Mouse (Mus musculus): ENCODE measurements around the gene D630045J12Rik. TPM values are rescaled to one million over a fixed set of nuclear protein-coding genes. Genes with fewer than 3 reads are reported as not detected.
A peak's percentile ranks its signal among the peaks of the same experiment; 100 is the strongest.

D630045J12Rik gene
- polyA plus RNA-seq (2016; fragmentation: Nextera tagmentation; extraction: Ambion mirVana) = 8.7 and 9.7 TPM in 2 replicates

DNA sequence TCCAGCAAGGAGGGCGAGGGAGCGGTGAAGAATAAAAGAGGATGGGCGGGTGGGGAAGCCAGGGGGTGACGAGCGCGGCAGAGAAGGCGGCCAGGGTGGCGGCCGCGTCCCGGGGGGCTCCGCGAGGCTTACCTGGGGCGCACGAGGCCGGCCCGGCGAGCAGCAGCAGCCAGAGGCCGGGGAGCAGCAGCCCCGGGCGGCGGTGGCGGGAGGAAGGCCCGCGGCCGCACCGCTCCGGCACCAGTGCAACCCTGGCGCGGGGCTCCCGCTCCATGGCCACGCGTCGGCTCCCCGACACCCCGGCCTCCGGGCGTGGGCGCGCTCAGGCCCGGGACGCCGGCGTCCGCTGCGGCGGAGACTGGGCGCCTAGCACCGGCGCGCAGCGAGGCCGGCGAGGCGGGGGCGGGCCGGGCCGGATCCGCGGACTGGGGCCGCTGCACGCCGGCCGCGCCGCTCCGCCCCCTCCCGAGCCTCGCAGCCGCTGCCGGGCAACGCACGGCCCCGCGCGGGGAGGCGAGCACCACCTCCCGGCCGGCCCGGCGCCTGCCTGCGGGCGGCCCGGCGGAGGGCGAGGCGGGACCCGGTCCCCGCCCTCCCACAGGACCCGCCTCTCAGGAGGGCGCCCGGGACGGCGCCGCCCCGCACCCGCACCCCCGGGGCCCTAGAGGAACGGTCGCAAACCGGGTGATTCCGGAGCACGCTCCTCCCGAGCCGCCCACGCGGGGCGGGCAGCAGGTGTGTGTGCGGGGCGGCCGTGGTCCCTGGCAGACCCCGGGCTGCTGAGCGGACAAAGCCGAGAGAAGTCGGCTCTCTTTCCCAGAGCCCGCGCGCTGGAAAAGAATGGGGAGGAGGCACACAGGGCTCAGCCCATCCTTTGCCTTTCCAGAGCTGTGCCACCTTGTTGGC lies at the start of gene D630045J12Rik:
D630045J12Rik (minus strand) TSS at position 274 of the 906 bp plus-strand sequence.
- H3K9me3 ChIP-seq = no peaks in the 10 kb centered on the region
- WGBS = 1% methylated on average over 116 of the region's 118 CpGs

DNA sequence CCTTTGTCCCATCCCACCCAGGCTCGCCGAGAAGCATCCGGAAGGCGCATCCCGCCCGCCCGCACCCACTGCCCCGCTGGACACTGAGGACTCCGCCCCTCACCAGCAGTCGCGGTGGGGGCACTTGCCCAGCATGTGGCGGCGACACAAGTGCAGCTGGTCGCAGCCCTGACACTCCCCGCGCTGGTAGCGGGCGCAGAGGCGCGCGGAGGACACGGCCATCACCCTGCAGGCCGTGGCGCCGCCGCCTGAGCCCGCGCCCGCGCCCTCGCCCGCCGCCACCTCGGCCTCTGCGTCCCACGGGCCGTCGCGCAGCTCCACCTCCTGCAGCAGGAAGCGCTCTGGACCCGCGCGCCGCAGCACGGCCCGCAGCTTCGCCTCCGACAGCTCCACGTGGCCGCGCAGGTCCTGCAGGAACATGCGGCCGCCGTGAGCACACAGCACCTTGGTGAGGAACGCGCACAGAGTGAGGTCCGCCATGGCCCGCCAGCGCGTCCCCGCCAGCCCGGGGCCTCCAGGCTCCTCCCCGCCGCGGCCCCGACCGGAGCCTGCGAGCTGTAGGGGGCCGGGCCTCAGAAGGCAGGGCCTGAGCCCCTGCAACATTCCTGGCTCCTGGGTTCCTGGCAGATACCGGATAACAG lies 45.1 kb upstream of the D630045J12Rik start, which contains the start of gene Zc3hav1l:
Zc3hav1l (minus strand) TSS at position 499 of the 641 bp plus-strand sequence.
- ATAC-seq (ENCODE audit: insufficient number of reproducible peaks, insufficient read depth, low FRiP score, low TSS enrichment) = peak; percentile 96
- Histone ChIP-seq H3K27me3 (no peaks in the 10 kb centered on the region), H3K4me1 (peaks cover 4% of the 10 kb centered on the region; the same call in 1 of the 2 replicates), H3K9ac (peak within 1 kb of the TSS; percentile 94), H3K36me3 (peaks cover 30% of the 10 kb centered on the region), H3K4me3 (peak within 1 kb of the TSS; percentile 74), H3K9me3 (no peaks in the 10 kb centered on the region), H3K4me2 (replicated peaks) (peak within 1 kb of the TSS; percentile 58), H3K27ac (peak within 1 kb of the TSS; percentile 99)
- WGBS = under 1% methylated on average over 54 of the region's 70 CpGs

More for the DNA sequence above, at the start of gene D630045J12Rik:
- Histone ChIP-seq H3K4me1 (peaks cover 30% of the 10 kb centered on the region), H3K36me3 (no peaks in the 10 kb centered on the region), H3K27me3 (no peaks in the 10 kb centered on the region), H3K4me2 (replicated peaks) (peak within 1 kb of the TSS; percentile 70), H3K27ac (peak within 1 kb of the TSS; percentile 86), H3K4me3 (peak within 1 kb of the TSS; percentile 90), H3K9ac (peak within 1 kb of the TSS; percentile 98)
- peak; percentile 93 for ATAC-seq (ENCODE audit: insufficient number of reproducible peaks, insufficient read depth, low FRiP score, low TSS enrichment)

DNA sequence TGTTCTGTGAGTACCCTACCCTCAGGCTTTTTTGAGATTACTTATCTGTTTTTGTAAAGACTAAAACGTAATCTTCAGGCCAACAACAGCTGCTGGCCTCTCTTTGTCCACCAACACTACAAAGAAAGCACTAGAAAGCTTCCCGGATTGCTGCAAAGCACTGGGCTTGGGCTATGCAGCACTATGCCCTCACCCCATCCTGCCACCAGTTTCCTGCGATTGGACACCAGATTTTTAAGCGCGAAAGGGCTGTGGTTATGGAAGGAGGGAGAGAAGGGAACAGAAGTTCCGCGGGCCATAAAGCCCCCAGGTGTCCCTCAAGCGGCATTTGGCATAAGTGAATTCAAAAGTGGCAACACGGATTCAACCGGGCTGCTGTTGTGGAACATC lies 44.4 kb upstream of the D630045J12Rik start:
- ATAC-seq (ENCODE audit: insufficient number of reproducible peaks, insufficient read depth, low FRiP score, low TSS enrichment) = no peak
- H3K4me3 ChIP-seq = peak overlapping the region; percentile 74
- WGBS = under 1% methylated on average over 10 of the region's 10 CpGs
- H3K27ac ChIP-seq = peak overlapping the region; percentile 99
- H3K9me3 ChIP-seq = no peaks in the 10 kb centered on the region
- peak overlapping the region; percentile 58 for H3K4me2 ChIP-seq (replicated peaks)
- peaks cover 35% of the 10 kb centered on the region for H3K36me3 ChIP-seq
- peak overlapping the region; percentile 94 for H3K9ac ChIP-seq
- H3K4me1 ChIP-seq = peaks cover 4% of the 10 kb centered on the region; the same call in 1 of the 2 replicates
- no peaks in the 10 kb centered on the region for H3K27me3 ChIP-seq

GRCm38 (mm10) chr6:38297580-38298245 lies 43.9 kb upstream of the D630045J12Rik start:
- peak overlapping the region; percentile 94 for H3K9ac ChIP-seq
- H3K27me3 ChIP-seq = no peaks in the 10 kb centered on the region
- H3K9me3 ChIP-seq = no peaks in the 10 kb centered on the region
- peak overlapping the region; percentile 58 for H3K4me2 ChIP-seq (replicated peaks)
- peak overlapping the region; percentile 99 for H3K27ac ChIP-seq
- H3K36me3 ChIP-seq = peaks cover 40% of the 10 kb centered on the region
- 35% methylated on average over 12 of the region's 12 CpGs for WGBS
- no peak for ATAC-seq (ENCODE audit: insufficient number of reproducible peaks, insufficient read depth, low FRiP score, low TSS enrichment)
- H3K4me1 ChIP-seq = peaks cover 4% of the 10 kb centered on the region; the same call in 1 of the 2 replicates
- peak overlapping the region; percentile 74 for H3K4me3 ChIP-seq

DNA sequence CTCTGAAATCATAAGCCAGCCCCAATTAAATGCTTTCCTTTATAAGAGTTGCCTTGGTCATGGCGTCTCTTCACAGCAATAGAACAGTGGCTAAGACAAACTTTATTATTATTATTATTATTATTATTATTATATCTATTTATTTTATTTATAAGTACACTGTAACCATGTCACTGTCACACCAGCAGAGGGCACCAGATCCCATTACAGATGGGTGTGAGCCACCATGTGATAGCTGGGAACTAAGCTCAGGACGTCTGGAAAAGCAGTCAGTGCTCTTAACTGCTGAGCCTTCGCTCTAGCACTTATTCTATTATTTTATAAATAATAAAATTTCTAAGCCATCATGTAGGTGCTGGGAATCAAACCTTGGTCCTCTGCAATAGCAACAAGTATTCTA lies 39.9 kb upstream of the D630045J12Rik start:
- H3K36me3 ChIP-seq = peaks cover 61% of the 10 kb centered on the region
- H3K9me3 ChIP-seq = no peaks in the 10 kb centered on the region
- 63% methylated on average over 3 of the region's 3 CpGs for WGBS

DNA sequence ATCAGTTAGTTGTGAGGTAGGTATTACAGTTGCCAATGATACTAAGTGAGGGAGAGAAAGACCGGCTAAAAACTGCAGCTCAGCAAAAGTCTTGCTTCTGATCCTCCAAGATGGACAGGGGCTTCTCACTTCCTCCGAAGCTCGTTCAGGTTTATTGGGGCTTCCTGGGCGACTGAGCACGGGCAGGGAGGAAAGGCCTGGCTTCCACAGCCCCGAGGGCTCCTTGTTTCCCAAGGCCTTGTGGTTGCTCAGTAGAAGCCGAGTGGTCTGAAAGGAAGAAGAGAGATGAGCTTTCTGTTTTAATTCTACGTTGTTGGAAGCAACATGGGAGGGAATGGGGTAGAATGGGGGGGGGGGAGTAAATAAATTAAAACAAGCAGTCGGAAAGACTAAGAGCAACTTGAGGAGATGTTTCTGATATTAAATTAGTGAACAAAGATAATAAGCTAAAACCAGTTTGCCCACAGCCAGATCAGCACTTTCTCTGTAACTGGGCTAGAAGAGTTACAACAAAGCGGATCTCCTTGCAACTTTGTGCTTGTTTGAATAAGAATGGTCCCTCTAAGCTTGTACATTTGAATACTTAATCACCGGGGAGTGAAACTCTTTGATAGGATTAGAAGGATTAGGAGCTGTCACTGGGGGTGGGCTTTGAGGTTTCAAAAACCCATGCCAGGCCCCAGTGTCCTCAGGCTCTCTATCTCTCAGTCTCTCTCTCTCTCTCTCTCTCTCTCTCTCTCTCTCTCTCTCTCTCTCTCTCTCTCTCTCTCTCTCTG lies 39.2 kb upstream of the D630045J12Rik start:
- H3K4me1 ChIP-seq = 0 out of 2 replicates have a peak, but pooled peaks cover 4% of the 10 kb centered on the region
- H3K9ac ChIP-seq = no peak overlapping the region
- no peaks in the 10 kb centered on the region for H3K27me3 ChIP-seq
- 47% methylated on average over 11 of the region's 11 CpGs for WGBS
- H3K9me3 ChIP-seq = no peaks in the 10 kb centered on the region
- no peak overlapping the region for H3K4me2 ChIP-seq (replicated peaks)
- no peak overlapping the region for H3K27ac ChIP-seq
- ATAC-seq (ENCODE audit: insufficient number of reproducible peaks, insufficient read depth, low FRiP score, low TSS enrichment) = no peak
- no peak overlapping the region for H3K4me3 ChIP-seq
- H3K36me3 ChIP-seq = peaks cover 67% of the 10 kb centered on the region

More for the DNA sequence above, 39.9 kb upstream of the D630045J12Rik start:
- Histone ChIP-seq H3K4me2 (replicated peaks) (no peak overlapping the region), H3K27ac (no peak overlapping the region), H3K4me3 (no peak overlapping the region), H3K27me3 (no peaks in the 10 kb centered on the region), H3K9ac (no peak overlapping the region), H3K4me1 (0 out of 2 replicates have a peak, but pooled peaks cover 4% of the 10 kb centered on the region)
- no peak for ATAC-seq (ENCODE audit: insufficient number of reproducible peaks, insufficient read depth, low FRiP score, low TSS enrichment)

DNA sequence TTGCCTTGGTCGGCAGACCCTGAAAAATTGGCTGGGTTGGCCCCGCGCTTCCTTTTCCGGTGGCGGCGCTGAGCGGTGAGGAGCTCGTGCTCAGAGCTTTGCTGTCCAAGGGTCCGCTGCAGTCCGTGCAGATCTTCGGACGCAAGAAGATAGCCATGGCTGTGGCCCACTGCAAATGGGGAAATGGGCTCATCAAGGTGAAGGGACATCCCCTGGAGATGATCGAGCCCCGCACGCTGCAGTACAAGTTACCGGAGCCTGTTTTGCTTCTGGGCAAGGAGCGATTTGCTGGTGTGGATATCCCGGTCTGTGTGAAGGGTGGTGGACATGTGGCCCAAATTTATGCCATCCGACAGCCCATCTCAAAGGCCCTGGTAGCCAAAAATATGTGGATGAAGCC lies 30.6 kb upstream of the D630045J12Rik start:
- Histone ChIP-seq H3K4me3 (no peak overlapping the region), H3K27ac (no peak overlapping the region), H3K27me3 (no peaks in the 10 kb centered on the region), H3K4me2 (replicated peaks) (no peak overlapping the region), H3K4me1 (no peaks in the 10 kb centered on the region), H3K9me3 (peaks cover 16% of the 10 kb centered on the region; the same call in 1 of the 2 replicates), H3K9ac (no peak overlapping the region), H3K36me3 (peaks cover 53% of the 10 kb centered on the region)
- 97% methylated on average over 19 of the region's 19 CpGs for WGBS
- no peak for ATAC-seq (ENCODE audit: insufficient number of reproducible peaks, insufficient read depth, low FRiP score, low TSS enrichment)

DNA sequence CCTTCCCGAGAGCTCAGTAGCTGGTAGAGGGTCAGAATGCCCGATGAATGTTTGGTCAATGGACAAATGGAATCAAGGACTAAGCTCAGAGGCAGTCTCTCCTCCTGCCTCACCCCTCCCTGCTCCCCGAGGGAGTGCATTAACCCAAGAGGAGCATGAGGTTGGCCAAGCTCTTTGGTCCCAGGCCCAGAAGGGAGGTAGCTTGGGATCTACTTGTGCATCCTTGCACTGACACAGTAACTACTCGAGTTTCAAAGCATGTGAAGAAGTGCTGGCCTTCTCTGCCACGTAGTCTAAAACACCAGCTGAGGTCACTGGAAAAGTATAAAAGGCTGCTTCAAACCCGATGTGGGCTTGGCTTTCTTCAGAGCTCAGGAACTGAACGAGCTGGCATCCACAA lies 10.7 kb upstream of the D630045J12Rik start:
- WGBS = 78% methylated on average over 7 of the region's 7 CpGs
- H3K4me3 ChIP-seq = no peak overlapping the region
- no peaks in the 10 kb centered on the region for H3K27me3 ChIP-seq
- 0 out of 2 replicates have a peak, but pooled peaks cover 2% of the 10 kb centered on the region for H3K9me3 ChIP-seq
- no peaks in the 10 kb centered on the region for H3K4me1 ChIP-seq
- no peak overlapping the region for H3K27ac ChIP-seq
- no peak overlapping the region for H3K9ac ChIP-seq
- no peaks in the 10 kb centered on the region for H3K36me3 ChIP-seq
- H3K4me2 ChIP-seq (replicated peaks) = no peak overlapping the region
- ATAC-seq (ENCODE audit: insufficient number of reproducible peaks, insufficient read depth, low FRiP score, low TSS enrichment) = no peak

DNA sequence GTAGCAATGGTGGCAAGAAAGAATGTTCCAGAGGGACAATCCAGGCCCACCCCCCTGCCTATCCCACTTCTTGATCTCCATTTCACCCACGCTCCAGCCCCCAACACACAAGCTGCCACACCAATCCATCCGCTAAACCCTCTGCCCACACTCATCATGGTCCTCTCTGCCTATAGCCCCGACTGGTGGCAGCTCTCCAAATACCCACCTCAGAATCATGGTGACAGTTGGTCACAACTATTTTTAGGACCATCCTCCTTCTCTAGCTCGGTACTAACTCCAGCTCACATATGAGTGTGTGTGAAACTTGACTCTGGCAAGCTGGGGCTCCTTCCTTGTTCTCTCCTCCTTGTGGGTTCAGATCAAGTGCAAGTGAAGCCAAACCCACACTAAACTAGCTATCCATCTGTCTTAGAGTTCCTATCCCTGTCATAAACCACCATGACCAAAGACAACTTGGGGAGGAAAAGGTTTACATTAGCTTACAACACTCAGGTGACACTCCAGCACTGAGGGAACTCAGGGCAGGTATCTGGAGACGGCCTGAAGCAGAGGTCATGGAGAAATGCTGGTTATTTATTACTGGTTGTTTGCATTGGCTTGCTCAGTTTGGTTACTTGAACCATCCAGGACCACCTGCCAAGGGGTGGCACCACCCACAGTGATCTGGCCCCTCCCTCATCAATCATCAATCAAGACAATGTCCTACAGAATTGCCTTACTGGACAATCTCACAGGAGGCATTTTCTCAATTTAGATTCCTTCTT lies 9.8 kb upstream of the D630045J12Rik start:
- Histone ChIP-seq H3K4me1 (no peaks in the 10 kb centered on the region), H3K4me2 (replicated peaks) (no peak overlapping the region), H3K36me3 (no peaks in the 10 kb centered on the region), H3K27me3 (no peaks in the 10 kb centered on the region), H3K27ac (no peak overlapping the region), H3K9me3 (0 out of 2 replicates have a peak, but pooled peaks cover 2% of the 10 kb centered on the region), H3K4me3 (no peak overlapping the region), H3K9ac (no peak overlapping the region)
- no peak for ATAC-seq (ENCODE audit: insufficient number of reproducible peaks, insufficient read depth, low FRiP score, low TSS enrichment)
- WGBS = 79% methylated on average over 5 of the region's 5 CpGs

- Histone ChIP-seq H3K9me3 (0 out of 2 replicates have a peak, but pooled peaks cover 2% of the 10 kb centered on the region), H3K36me3 (no peaks in the 10 kb centered on the region), H3K9ac (no peak overlapping the region), H3K4me3 (no peak overlapping the region), H3K4me2 (replicated peaks) (no peak overlapping the region), H3K27me3 (no peaks in the 10 kb centered on the region), H3K4me1 (no peaks in the 10 kb centered on the region), H3K27ac (no peak overlapping the region)
- WGBS = 61% methylated on average over 4 of the region's 4 CpGs
- no peak for ATAC-seq (ENCODE audit: insufficient number of reproducible peaks, insufficient read depth, low FRiP score, low TSS enrichment)
Observed at GRCm38 (mm10) chr6:38261877-38262276, 8.1 kb upstream of the D630045J12Rik start.

Measured in embryonic facial prominence, embryonic 12.5 days (tissue).